Mouse (Mus musculus) spleen, adult 18-20 months (tissue): ENCODE measurements around the gene Cfap97.
A peak's percentile ranks its signal among the peaks of the same experiment; 100 is the strongest.
"Not testable (repeated sequence)": the region's sequence is repeated elsewhere in the genome, so short reads cannot be mapped to it uniquely, and the experiment has no call there.

Source experiments
- DNase-seq, 2 experiments: peaks; one replicate each; pipeline ENCODE4 v3.0.0; 2022; ENCODE audit warnings: mixed read lengths in 2 of 2

Cfap97 gene

DNA sequence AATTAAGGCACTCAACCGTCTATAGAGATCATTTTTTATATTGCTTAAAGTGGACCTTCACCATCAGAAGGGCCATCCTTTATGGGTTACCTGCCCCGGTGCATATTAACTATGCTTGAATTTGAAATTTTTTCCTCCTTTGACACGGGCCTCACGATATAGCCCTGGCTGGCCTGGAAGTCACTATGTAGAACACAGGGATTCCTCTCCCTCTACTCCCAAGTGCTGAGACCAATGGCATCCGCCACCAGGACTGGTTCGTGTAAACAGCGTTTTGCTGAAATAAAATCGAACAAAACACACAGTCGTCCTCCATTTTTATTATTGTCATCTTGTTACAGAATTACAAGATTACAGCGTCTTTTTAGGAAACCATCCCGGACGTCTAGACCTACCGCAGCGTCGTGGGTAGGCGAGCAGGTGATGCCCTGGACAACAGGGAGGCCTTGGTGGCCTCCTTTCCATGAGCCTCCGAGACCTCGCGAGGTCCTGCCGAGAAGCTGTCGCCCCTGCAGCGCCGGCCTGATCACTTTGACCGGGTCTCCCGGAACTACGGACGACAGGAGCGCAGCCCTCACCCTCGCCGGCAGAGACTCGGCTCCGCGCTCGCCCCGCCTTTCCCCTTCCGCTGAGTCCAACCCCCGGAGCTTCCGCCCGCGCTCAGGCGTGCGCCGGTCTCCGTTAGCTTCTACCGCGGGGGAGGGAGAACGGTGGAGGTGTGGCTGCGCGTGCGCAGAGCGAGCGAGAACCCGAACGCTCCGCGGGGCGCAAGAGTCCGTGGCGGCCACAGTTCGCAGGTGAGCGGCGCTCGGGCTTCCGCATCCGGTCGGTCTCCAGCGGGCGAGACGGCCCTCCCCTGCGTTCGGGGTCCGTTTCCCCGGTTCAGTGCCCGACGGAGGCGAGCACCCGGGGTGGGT is 11.6 kb downstream of the Cfap97 start:
- DNase-seq: peak; percentile 95 to 98

- DNase-seq: no peak
Measured at GRCm38 (mm10) chr8:46163870-46164190, 12.3 kb downstream of the Cfap97 start.

- no peak for DNase-seq
Measured at GRCm38 (mm10) chr8:46173651-46174050, 22.1 kb downstream of the Cfap97 start.

DNA sequence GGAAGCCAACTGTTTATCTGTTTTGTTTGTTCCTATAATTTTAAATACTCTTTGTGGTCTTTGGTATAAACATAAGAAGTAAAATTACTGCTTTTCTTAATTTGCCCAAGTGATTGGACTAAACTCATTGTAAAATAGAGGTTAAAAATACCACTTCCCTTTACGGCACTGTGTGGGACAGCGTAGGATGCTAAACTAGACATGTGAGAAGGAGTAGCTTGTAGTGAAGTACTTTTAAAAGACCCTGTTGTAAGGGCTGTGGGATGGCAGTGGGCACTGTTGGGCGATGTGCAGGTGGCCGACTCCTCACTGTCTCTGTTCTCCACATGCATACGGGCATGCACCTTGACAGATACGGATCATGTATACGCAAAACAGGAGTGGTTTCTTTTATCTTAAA is 28.6 kb downstream of the Cfap97 start:
- no peak for DNase-seq

GRCm38 (mm10) chr8:46185361-46185760 is 33.8 kb downstream of the Cfap97 start:
- DNase-seq: peak in 1 of 2 experiments; percentile 47

- no peak for DNase-seq
Measured at GRCm38 (mm10) chr8:46193100-46193499, 41.5 kb downstream of the Cfap97 start.

DNA sequence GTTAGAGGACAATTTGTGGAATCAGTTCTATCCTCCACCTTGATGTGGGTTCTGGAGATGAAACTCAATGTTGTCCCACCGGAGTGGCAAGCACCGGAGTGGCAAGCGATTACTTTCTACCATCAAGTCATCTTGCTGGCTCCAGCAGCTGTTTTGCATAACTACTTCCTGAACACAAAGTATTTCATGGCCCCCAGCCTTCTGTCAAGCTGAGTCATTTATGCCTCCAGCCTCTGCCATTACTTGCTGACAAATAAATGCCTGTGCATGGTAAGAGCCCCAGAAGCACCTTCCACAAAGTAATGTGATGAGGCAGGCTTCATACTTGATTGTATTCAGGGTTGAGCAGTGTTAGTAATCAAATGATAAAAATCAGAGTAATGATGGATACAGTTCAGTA is 45.3 kb downstream of the Cfap97 start:
- no peak for DNase-seq

DNA sequence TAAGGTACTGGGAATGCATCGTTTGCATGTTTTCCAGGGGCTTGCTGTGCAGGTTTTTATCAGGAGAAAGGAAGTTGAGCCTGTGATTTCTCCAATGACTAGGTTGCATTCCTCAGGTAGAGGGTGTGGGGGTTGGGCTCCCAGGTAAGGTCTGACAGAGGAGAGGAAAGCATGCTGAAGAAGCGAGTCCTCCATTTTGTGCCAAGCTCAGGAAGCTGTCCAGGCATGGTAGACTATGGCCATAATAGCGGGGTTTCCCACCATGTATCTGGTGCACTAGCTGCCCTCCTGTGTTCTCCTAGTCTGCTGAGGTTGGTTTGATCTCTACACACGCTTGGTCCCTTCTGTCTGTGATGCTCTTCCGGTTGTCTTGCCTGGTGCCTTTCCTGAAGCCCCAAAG is 46.1 kb downstream of the Cfap97 start:
- no peak for DNase-seq

DNA sequence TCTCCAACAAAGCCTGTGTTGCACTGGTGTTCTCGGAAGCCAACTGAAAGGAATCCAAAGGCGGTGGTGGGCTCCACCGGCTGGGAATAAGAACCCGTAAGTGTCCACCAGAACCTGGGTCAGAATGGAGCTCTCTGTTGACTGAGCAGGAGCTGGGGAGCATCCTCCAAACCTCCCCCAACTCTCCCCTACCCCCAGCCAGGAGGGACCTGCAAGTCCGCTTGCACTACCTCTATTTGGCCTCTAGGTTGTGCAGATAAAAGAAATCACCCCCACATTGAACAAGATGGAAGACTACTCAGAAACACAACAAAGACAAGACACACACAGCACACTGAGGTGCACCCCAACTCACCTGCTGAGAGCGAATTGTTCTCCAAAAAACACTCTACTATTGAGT is 50.8 kb downstream of the Cfap97 start:
- no peak for DNase-seq

DNA sequence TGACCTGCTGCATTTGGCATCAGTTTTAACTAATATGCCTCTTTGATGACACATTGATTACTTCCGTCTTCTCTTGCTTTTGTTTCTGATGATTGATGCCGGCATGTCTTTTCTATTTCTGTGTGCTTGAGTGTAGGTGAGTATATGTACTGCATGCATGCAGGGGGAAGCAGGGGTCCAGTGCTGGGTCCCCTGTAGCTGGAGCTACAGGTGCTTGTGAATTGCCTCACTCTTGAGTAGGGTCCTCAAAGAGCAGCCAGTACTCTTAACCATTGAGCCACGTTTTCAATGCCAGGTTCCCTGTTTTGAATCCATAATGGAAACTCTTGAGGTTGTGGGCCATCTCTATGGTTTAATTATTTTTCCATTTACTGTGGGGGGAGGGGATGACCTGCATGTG is 52.7 kb downstream of the Cfap97 start:
- no peak for DNase-seq

- DNase-seq: no peak
Measured at GRCm38 (mm10) chr8:46204974-46205640, 53.5 kb downstream of the Cfap97 start.

GRCm38 (mm10) chr8:46206107-46206506 is 54.5 kb downstream of the Cfap97 start:
- DNase-seq: no peak

GRCm38 (mm10) chr8:46208354-46208753 is 56.8 kb downstream of the Cfap97 start:
- no peak for DNase-seq

DNA sequence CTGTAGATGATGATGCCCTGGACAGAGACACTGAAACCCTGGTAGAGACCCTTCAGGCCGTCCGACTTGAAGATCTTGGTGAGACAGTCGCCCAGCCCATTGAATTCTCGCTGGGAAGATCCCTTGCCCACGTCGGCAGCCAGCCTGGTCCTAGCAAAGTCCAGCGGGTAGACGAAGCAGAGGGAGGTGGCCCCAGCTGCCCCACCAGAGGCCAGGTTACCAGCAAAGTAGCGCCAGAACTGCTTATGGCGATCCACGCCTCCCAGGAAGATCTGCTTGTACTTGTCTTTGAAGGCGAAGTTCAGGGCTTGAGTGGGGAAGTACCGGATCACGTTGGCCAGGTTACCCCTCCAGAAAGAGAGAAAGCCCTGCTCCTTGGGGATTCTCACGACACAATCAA is 57.5 kb downstream of the Cfap97 start:
- peak; percentile 8 to 11 for DNase-seq

DNA sequence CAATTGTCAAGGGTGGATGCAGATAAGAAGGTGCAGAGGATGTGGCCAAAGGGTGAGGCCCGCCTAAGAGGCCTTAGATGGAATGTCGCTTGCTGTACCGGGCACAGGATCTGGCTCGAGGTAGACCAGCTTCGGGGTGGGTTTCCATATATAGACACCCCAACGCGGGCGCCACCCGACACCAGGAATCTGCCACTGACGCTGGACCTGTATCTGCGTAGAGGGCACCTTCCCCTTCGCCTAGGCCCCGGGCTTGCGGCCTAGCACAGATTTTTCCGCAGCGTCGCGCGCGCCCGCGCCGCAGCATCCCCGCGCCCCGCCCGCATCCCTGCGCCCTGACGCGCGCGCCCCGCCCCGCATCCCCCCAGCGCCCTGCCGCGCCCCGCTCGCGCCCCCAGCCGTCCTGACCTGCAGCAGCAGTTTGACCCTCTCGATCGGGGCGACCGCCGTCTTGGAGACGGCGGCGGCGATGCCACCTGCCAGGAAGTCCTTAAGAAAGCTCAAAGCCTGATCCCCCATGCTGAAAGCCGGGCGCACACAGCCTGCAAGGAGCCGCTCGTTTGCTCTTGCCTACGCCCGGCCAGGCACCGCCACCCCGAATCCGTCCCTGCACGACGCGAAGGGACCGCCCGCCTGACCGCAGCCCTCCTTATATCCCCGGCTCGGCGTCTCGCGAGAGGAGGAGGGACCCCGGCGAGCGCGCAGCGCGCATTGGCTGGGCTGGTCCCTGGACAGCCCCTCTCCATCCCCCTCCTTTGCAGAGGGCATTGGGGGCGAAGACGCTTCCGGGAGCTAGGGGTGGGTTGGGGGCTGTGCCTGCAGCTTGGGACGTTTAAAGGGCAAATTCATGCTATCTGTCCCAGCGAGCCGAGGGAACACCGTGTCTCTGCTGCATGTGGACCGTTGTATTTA is 59.1 kb downstream of the Cfap97 start, which contains the start of gene Slc25a4:
Gene Slc25a4, minus strand, starts transcription at position 881 of the 912 bp plus-strand sequence.
- peak; percentile 89 to 93 for DNase-seq

DNA sequence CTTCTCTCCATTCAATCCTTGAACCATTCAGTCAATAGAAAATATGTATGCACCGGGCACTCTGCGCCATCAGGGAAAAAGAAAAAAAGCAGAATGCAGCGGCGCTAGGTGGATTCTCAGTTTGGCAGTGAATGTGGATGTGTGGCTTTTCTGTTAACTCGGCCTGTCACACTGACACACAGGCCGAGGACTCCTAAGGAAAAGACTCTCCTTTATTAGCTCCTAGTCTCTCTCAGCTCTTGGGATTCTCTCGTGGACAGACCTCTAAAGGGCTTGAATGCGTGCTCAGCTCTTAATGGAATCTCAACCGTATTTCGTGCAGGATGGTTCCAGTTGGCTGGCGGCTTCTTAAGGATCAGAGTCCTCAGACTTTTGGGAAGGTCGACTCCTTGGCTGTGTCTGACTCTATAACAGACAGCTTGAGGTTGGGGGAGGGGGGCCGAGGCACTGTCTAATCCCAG is 60.1 kb downstream of the Cfap97 start:
- no peak for DNase-seq

- no peak for DNase-seq
Measured at GRCm38 (mm10) chr8:46212194-46212593, 60.6 kb downstream of the Cfap97 start.

- DNase-seq: no peak
Measured at GRCm38 (mm10) chr8:46213971-46214480, 62.5 kb downstream of the Cfap97 start.

DNA sequence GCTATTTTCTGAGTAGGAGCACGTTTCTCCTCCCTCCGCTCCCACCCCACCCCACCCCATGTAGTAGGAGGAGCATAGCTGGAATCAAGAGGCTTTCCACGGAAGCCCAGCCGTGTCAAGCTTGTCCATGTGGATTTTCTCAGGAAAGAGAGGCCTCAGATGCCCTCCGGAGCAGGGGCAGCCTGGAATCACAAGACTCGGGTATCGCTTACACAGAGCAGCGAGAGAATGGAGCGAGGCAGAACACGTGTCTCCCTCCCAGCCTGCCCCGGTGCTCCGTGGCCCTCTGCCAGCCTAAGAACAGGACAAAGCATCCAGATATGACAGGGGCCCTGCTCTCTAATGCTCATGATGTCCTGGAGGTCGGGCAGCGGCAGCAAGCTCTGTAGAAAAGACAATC is 65.3 kb downstream of the Cfap97 start:
- DNase-seq: no peak

DNA sequence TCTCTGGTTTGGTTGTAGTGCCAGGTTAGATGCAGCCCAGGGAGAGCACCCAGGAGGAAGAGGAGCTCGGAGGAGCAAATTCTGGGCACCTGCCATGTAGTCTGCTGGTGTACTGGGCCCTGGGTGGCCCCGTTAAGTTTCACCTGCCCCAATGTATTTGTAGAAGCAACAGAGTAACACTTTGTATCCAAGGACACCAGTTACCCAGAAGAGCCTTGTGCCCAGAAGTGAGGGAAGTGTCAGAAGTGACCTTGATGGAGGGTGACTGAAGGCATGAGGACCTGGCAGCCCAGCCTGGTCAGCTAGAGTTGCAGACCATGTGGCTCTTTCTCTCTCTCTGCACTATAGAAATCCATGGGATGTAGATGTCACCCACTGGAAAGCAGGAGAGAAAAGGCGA is 69.0 kb downstream of the Cfap97 start:
- no peak for DNase-seq

DNA sequence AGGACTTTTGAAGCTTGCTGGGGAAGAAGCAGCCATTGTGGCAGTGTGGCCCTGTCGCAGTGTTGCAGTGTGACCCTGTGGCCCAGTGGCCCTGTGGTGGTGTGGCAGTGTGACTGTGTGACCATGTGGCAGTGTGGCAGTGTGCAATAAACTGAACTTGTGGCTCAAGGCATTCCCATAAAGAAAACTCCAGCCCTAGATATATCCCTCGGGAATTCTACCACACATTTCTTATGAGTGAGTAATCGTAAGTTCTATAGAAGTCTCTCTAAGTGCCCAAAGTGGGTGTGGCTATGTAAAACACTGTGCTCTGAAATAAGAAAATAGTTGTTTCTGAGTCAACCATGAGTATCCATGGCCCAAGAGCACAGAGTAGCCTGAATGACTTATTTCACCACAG is 73.9 kb downstream of the Cfap97 start:
- DNase-seq: no peak

DNA sequence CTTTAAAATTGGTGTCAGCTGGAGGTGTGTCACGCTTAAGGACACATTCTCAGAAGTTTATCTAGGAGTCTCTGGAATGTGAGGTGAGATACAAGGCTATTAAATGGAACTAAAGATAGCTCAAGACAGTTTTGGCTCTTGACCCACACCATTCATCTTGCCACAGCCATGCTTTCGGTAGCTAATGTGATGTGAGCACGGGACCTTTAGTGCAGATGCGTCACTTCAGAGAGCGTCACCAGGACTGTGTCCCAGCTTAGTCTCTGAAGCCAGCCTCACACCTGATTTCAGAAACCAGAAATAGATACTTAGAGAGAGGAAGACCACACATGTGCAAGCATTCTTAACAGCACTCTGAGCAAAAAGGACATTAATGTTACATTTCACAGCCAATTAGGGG is 75.1 kb downstream of the Cfap97 start:
- DNase-seq: no peak

- not testable (repeated sequence) for DNase-seq
Measured at GRCm38 (mm10) chr8:46231968-46232367, 80.4 kb downstream of the Cfap97 start.
